Mouse (Mus musculus) cortical plate, adult 2 months (tissue): ENCODE results near the gene 2310007B03Rik.

Experiments
- CTCF ChIP-seq: fragments of 200-500 bp; IDR thresholded peaks from 2 replicates; pipeline ENCODE4 v1.5.1; 2011; ENCODE audit warnings: mild to moderate bottlenecking, control low read depth, low read length; ENCODE audit not compliant: insufficient read depth; ENCODE audit errors: extremely low read depth
- POLR2A ChIP-seq: fragments of 200-500 bp; IDR thresholded peaks from 2 replicates; pipeline ENCODE4 v1.6.1; 2011; ENCODE audit warnings: mild to moderate bottlenecking, low read length, control low read depth; ENCODE audit not compliant: insufficient read depth; ENCODE audit errors: extremely low read depth

DNA sequence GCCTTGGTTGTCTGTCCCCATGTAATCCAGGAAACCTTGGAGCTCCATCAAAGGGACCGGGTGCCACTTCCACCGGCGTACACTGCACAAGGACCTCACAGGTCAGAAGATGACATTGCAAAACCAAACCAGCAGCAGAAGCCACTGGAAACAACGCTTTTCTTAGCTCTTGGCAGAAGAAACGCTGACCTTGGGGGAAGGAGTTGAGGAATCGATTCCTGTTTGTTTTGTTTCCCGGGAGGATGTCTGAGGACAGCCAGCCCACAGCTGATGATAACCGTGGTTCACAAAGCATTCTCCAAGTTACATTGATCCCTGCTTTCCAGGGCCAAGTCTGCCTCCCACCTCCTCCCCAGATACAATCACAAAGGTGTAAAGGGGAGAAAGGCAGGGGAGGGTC, 36.7 kb downstream of the 2310007B03Rik start:
- TF ChIP-seq POLR2A (no peak), CTCF (no peak)
